ENCODE assay signal across 22 mouse cellular contexts in genomic region chr11:92228855-92229254, GRCm38 (mm10).
DNase-seq lines count a peak whose midpoint lies in the region; ATAC-seq and TF ChIP-seq lines count a peak whose summit lies in the region.
"Had no signal": no experiment of that assay in that cellular context is flagged by ENCODE, and none has a peak within 500 bp of the region (broad histone marks: within the 10 kb centered on the region; RNA-seq: fewer than 3 reads in every experiment).

No protein-coding gene starts in this region.

- H3K27ac ChIP-seq in forebrain, embryonic 11.5 days (ENCODE audit: low read depth, low read length): no peak overlapping the region
- H3K27ac ChIP-seq in forebrain, embryonic 15.5 days (replicated peaks): no peak overlapping the region
- H3K27ac ChIP-seq in heart, embryonic 10.5 days: no peak overlapping the region
- H3K27ac ChIP-seq in heart, adult 2 months: no peak overlapping the region
- 0 out of 2 replicates have a peak overlapping the region, but pooled peaks have one; percentile 45 for H3K27ac ChIP-seq in hindbrain, embryonic 10.5 days
- H3K27ac ChIP-seq in hindbrain, postnatal 0 days: no peak overlapping the region

- no peak for ATAC-seq in forebrain, embryonic 11.5 days (replicated peaks; ENCODE audit: low FRiP score)
- no peak for ATAC-seq in forebrain, embryonic 15.5 days (replicated peaks)
- no peak for ATAC-seq in hindbrain, postnatal 0 days
- ATAC-seq: activated CD4-positive, CD25-positive, alpha-beta regulatory T cell, adult 4 months; CD4-positive, CD25-positive, alpha-beta regulatory T cell, adult 4 months; Patski had no signal

- TF ChIP-seq POLR2A in heart, adult 2 months (IDR thresholded peaks at IDR 0.05; ENCODE audit: insufficient read depth, low read depth, low read length): no peak

- no peaks in the 10 kb centered on the region for H3K4me1 ChIP-seq in forebrain, embryonic 11.5 days (replicated peaks; ENCODE audit: control insufficient read depth, insufficient read depth, low read length)
- H3K4me1 ChIP-seq in forebrain, embryonic 15.5 days: no peaks in the 10 kb centered on the region
- H3K4me1 ChIP-seq in heart, embryonic 10.5 days: no peaks in the 10 kb centered on the region
- no peaks in the 10 kb centered on the region for H3K4me1 ChIP-seq in heart, adult 2 months (ENCODE audit: control insufficient read depth, insufficient read depth, low read length)
- H3K4me1 ChIP-seq in hindbrain, embryonic 10.5 days (replicated peaks): peaks cover 6% of the 10 kb centered on the region; the same call in 1 of the 2 replicates
- no peaks in the 10 kb centered on the region for H3K4me1 ChIP-seq in hindbrain, postnatal 0 days (ENCODE audit: insufficient read depth, low read length)

- intact Hi-C loops in heart, postnatal 36 days (cut with DNase I): no loop called here
- intact Hi-C loops in heart, adult 2 months (cut with DNase I): no loop called here

- H3K4me3 ChIP-seq in forebrain, embryonic 11.5 days (ENCODE audit: low read depth, low read length): no peak overlapping the region
- no peak overlapping the region for H3K4me3 ChIP-seq in forebrain, embryonic 15.5 days
- H3K4me3 ChIP-seq in heart, embryonic 10.5 days: no peak overlapping the region
- no peak overlapping the region for H3K4me3 ChIP-seq in heart, adult 2 months
- no peak overlapping the region for H3K4me3 ChIP-seq in hindbrain, embryonic 10.5 days
- H3K4me3 ChIP-seq in hindbrain, postnatal 0 days (ENCODE audit: low read length): no peak overlapping the region

- no peaks in the 10 kb centered on the region for H3K36me3 ChIP-seq in forebrain, embryonic 11.5 days (ENCODE audit: control insufficient read depth, insufficient read depth, low read length)
- no peaks in the 10 kb centered on the region for H3K36me3 ChIP-seq in forebrain, embryonic 15.5 days
- no peaks in the 10 kb centered on the region for H3K36me3 ChIP-seq in heart, embryonic 10.5 days
- H3K36me3 ChIP-seq in heart, adult 2 months (ENCODE audit: control insufficient read depth, insufficient read depth, low read length): no peaks in the 10 kb centered on the region
- no peaks in the 10 kb centered on the region for H3K36me3 ChIP-seq in hindbrain, embryonic 10.5 days
- H3K36me3 ChIP-seq in hindbrain, postnatal 0 days (ENCODE audit: insufficient read depth, low read length): no peaks in the 10 kb centered on the region
- H3K36me3 ChIP-seq: G1E had no signal

- TF ChIP-seq EP300 in heart, adult 2 months (IDR thresholded peaks at IDR 0.05; ENCODE audit: insufficient read depth, low read depth, low read length): no peak

- no peak overlapping the region for H3K9ac ChIP-seq in forebrain, embryonic 11.5 days (ENCODE audit: low read length)
- H3K9ac ChIP-seq in forebrain, embryonic 15.5 days (replicated peaks): no peak overlapping the region
- H3K9ac ChIP-seq in heart, adult 2 months (ENCODE audit: low read depth, low read length): no peak overlapping the region
- no peak overlapping the region for H3K9ac ChIP-seq in hindbrain, postnatal 0 days (replicated peaks; ENCODE audit: low read length)

- DNase-seq in forebrain, embryonic 11.5 days (ENCODE audit: low spot score): peak; percentile 45
- DNase-seq in heart, adult 11 months: peak; percentile 64
- DNase-seq in heart, postnatal 36 days: no peak
- peak; percentile 75 for DNase-seq in heart, embryonic 10.5 days (ENCODE audit: low spot score)
- no peak for DNase-seq in heart, adult 2 months
- DNase-seq in hindbrain, embryonic 10.5 days (ENCODE audit: low spot score): peak; percentile 2
- DNase-seq in hindbrain, postnatal 0 days (ENCODE audit: low spot score): no peak
- DNase-seq: adrenal gland, adult 2 months; adrenal gland, adult 8-10 months; adrenal gland, postnatal 10 days; adrenal gland, postnatal 14 days; adrenal gland, postnatal 25 days; adrenal gland, postnatal 36 days; B cell, adult 2 months; cerebellum, adult 11 months; cerebellum, adult 11-12 months had no signal

- H3K9me3 ChIP-seq in forebrain, embryonic 11.5 days (ENCODE audit: control insufficient read depth, low read length): no peaks in the 10 kb centered on the region
- no peaks in the 10 kb centered on the region for H3K9me3 ChIP-seq in forebrain, embryonic 15.5 days
- H3K9me3 ChIP-seq in heart, embryonic 10.5 days: no peaks in the 10 kb centered on the region
- H3K9me3 ChIP-seq in hindbrain, embryonic 10.5 days: no peaks in the 10 kb centered on the region
- H3K9me3 ChIP-seq in hindbrain, postnatal 0 days (ENCODE audit: low read length): no peaks in the 10 kb centered on the region
- H3K9me3 ChIP-seq: G1E had no signal

- no peak overlapping the region for H3K4me2 ChIP-seq in forebrain, embryonic 11.5 days (ENCODE audit: low read depth, low read length, severe bottlenecking)
- no peak overlapping the region for H3K4me2 ChIP-seq in forebrain, embryonic 15.5 days (replicated peaks)
- H3K4me2 ChIP-seq in hindbrain, postnatal 0 days (ENCODE audit: low read depth, low read length): no peak overlapping the region

- no peak for TF ChIP-seq CTCF in heart, adult 2 months (IDR thresholded peaks at IDR 0.05)
- TF ChIP-seq CTCF in hindbrain, postnatal 0 days (IDR thresholded peaks at IDR 0.05; ENCODE audit: low read depth): no peak

- H3K27me3 ChIP-seq in forebrain, embryonic 11.5 days (ENCODE audit: control insufficient read depth, insufficient read depth, low read length): no peaks in the 10 kb centered on the region
- H3K27me3 ChIP-seq in forebrain, embryonic 15.5 days: no peaks in the 10 kb centered on the region
- no peaks in the 10 kb centered on the region for H3K27me3 ChIP-seq in heart, embryonic 10.5 days (ENCODE audit: insufficient read depth, poor library complexity, severe bottlenecking)
- H3K27me3 ChIP-seq in heart, adult 2 months (ENCODE audit: control insufficient read depth, insufficient read depth, low read length): no peaks in the 10 kb centered on the region
- H3K27me3 ChIP-seq in hindbrain, embryonic 10.5 days (ENCODE audit: insufficient read depth, poor library complexity, severe bottlenecking): no peaks in the 10 kb centered on the region
- no peaks in the 10 kb centered on the region for H3K27me3 ChIP-seq in hindbrain, postnatal 0 days (ENCODE audit: insufficient read depth, low read length)
- H3K27me3 ChIP-seq: CH12.LX, Patski had no signal

- H3K79me2 ChIP-seq in heart, adult 2 months (replicated peaks; ENCODE audit: control insufficient read depth, insufficient read depth, low read length): no peaks in the 10 kb centered on the region

- 61% methylated on average over 5 of the region's 5 CpGs for WGBS in forebrain, embryonic 11.5 days
- 68% methylated on average over 5 of the region's 5 CpGs for WGBS in forebrain, embryonic 15.5 days
- 63% methylated on average over 5 of the region's 5 CpGs for WGBS in heart, embryonic 10.5 days
- 54% methylated on average over 5 of the region's 5 CpGs for WGBS in heart, adult 2 months
- 42% methylated on average over 5 of the region's 5 CpGs for WGBS in hindbrain, embryonic 10.5 days
- WGBS in hindbrain, postnatal 0 days: 42% methylated on average over 5 of the region's 5 CpGs

Comparison
In these comparisons a context has a peak if more than half of its experiments do, and no peak if none do; other contexts are left out.
1. DNase-seq: peak in forebrain, embryonic 11.5 days (single experiment), heart, adult 11 months (single experiment), heart, embryonic 10.5 days (single experiment) and hindbrain, embryonic 10.5 days (single experiment); none in heart, postnatal 36 days (0 of 2), heart, adult 2 months (0 of 2) and hindbrain, postnatal 0 days (single experiment).